Mouse (Mus musculus) MEL (cell line): Measurements from ENCODE around the gene Atp8a1.

Experiments
- POLR2A ChIP-seq, 2 experiments: IDR thresholded peaks; 2 replicates each; pipeline ENCODE4 v1.6.1; 2011 to 2012; ENCODE audit warnings: low read length in 2 of 2, mild to moderate bottlenecking in 2 of 2, control low read depth in 1 of 2, improper control_type of control experiment in 1 of 2, low read depth in 1 of 2, moderate library complexity in 1 of 2; ENCODE audit not compliant: control insufficient read depth in 1 of 2, insufficient read depth in 1 of 2, poor library complexity in 1 of 2
- ZNF384 ChIP-seq: IDR thresholded peaks from 2 replicates; pipeline ENCODE4 v1.6.1; 2012; ENCODE audit warnings: low read depth, mild to moderate bottlenecking, inconsistent platforms, low read length, improper control_type of control experiment

GRCm38 (mm10) chr5:67646756-67647529 lies 200.3 kb downstream of the Atp8a1 start:
- TF ChIP-seq POLR2A (IDR thresholded peaks at IDR 0.05; ENCODE audit: control insufficient read depth in 1 of 2, insufficient read depth in 1 of 2, low read depth in 1 of 2, low read length in 2 of 2, poor library complexity in 1 of 2) (no peak), ZNF384 (no peak)
